Mouse (Mus musculus) hindbrain, embryonic 14.5 days (tissue): ENCODE results near the gene Olfml2a. TPM values are rescaled to one million over a fixed set of nuclear protein-coding genes. Genes with fewer than 3 reads are reported as not detected.

ENCODE experiments used
- ATAC-seq: fragments of 200-750 bp; cut with Nextera tagmentation; 2 replicates; pipeline ENCODE4 v1.8.0; 2017; ENCODE audit warnings: moderate number of reproducible peaks, mild to moderate bottlenecking, moderate TSS enrichment, moderate library complexity; ENCODE audit not compliant: low FRiP score
- DNase-seq: peaks from one replicate; pipeline ENCODE4 v3.0.0-alpha.2; 2015; ENCODE audit warnings: low spot score
- H3K27ac ChIP-seq: fragments of 300-500 bp; sonication (generic); 2 replicates; pipeline ENCODE4 v1.5.1; 2014; ENCODE audit warnings: mild to moderate bottlenecking, moderate library complexity
- H3K27me3 ChIP-seq: fragments of 300-500 bp; sonication (generic); 2 replicates; pipeline ENCODE4 v1.6.1; 2014; ENCODE audit warnings: mild to moderate bottlenecking, low read length, mixed read lengths; ENCODE audit not compliant: control insufficient read depth, insufficient read depth
- H3K36me3 ChIP-seq: fragments of 300-500 bp; sonication (generic); replicated peaks from 2 replicates; pipeline ENCODE4 v1.6.1; 2014; ENCODE audit not compliant: control insufficient read depth, insufficient read depth
- H3K4me1 ChIP-seq: fragments of 300-500 bp; sonication (generic); replicated peaks from 2 replicates; pipeline ENCODE4 v1.6.1; 2014; ENCODE audit warnings: antibody characterized with exemption, low read length, mixed read lengths; ENCODE audit not compliant: control insufficient read depth, insufficient read depth
- H3K4me2 ChIP-seq: fragments of 300-500 bp; sonication (generic); replicated peaks from 2 replicates; pipeline ENCODE4 v1.6.1; 2014; ENCODE audit warnings: mild to moderate bottlenecking, moderate library complexity
- H3K4me3 ChIP-seq: fragments of 300-500 bp; sonication (generic); replicated peaks from 2 replicates; pipeline ENCODE4 v1.5.1; 2014; ENCODE audit warnings: mild to moderate bottlenecking, low read length
- H3K9ac ChIP-seq: fragments of 300-500 bp; sonication (generic); 2 replicates; pipeline ENCODE4 v1.6.1; 2014
- H3K9me3 ChIP-seq: fragments of 300-500 bp; sonication (generic); 2 replicates; pipeline ENCODE4 v1.6.1; 2016; ENCODE audit warnings: low read length; ENCODE audit not compliant: control insufficient read depth
- WGBS: fragments of 180-500 bp; shearing (Covaris S2); extraction: QIAGEN DNeasy Blood & Tissue Kit; methylation state at CpG from one replicate; pipeline ENCODE4 v1.1.7; 2014; 5-methylcytosine and 5-hydroxymethylcytosine counted together
- polyA plus RNA-seq: library from polyadenylated mRNA; unstranded; fragments of >200 nt; fragmentation: Nextera tagmentation; extraction: Ambion mirVana; gene quantifications from 2 replicates; pipeline ENCODE4 v1.2.1, GENCODE M21; 2014

Gene Olfml2a
- polyA plus RNA-seq, 1 experiment from 2014 or later, result 4.6 TPM

- ATAC-seq (0 out of 2 replicates have a peak, but pooled peaks have one; percentile 15), DNase-seq (no peak)
- Histone ChIP-seq H3K27me3 (no peaks in the 10 kb centered on the region), H3K4me1 (no peaks in the 10 kb centered on the region), H3K4me3 (no peak overlapping the region), H3K9ac (no peak overlapping the region), H3K4me2 (no peak overlapping the region), H3K27ac (no peak overlapping the region), H3K9me3 (no peaks in the 10 kb centered on the region), H3K36me3 (no peaks in the 10 kb centered on the region)
- WGBS, result 84% methylated on average over 6 of the region's 6 CpGs
Observed at GRCm38 (mm10) chr2:38987803-38988510, 56.2 kb downstream of the Olfml2a start.

- DNase-seq, result no peak
- WGBS, result 96% methylated on average over 2 of the region's 2 CpGs
- Histone ChIP-seq H3K9ac (no peak overlapping the region), H3K9me3 (no peaks in the 10 kb centered on the region), H3K4me2 (no peak overlapping the region), H3K36me3 (no peaks in the 10 kb centered on the region), H3K27me3 (no peaks in the 10 kb centered on the region), H3K4me1 (no peaks in the 10 kb centered on the region), H3K27ac (no peak overlapping the region), H3K4me3 (no peak overlapping the region)
- no peak for ATAC-seq
Observed at GRCm38 (mm10) chr2:38988929-38989328, 57.2 kb downstream of the Olfml2a start.

GRCm38 (mm10) chr2:38992004-38992403 lies 60.2 kb downstream of the Olfml2a start:
- ATAC-seq, result no peak
- Histone ChIP-seq H3K4me2 (no peak overlapping the region), H3K9ac (no peak overlapping the region), H3K36me3 (no peaks in the 10 kb centered on the region), H3K4me3 (no peak overlapping the region), H3K27ac (no peak overlapping the region), H3K9me3 (no peaks in the 10 kb centered on the region), H3K27me3 (no peaks in the 10 kb centered on the region), H3K4me1 (no peaks in the 10 kb centered on the region)
- no peak for DNase-seq
- WGBS, result 79% methylated on average over 4 of the region's 4 CpGs

- Histone ChIP-seq H3K27me3 (no peaks in the 10 kb centered on the region), H3K4me3 (no peak overlapping the region), H3K4me1 (0 out of 2 replicates have a peak, but pooled peaks cover 1% of the 10 kb centered on the region), H3K9ac (0 out of 2 replicates have a peak overlapping the region, but pooled peaks have one; percentile 11), H3K27ac (no peak overlapping the region), H3K36me3 (no peaks in the 10 kb centered on the region), H3K4me2 (no peak overlapping the region), H3K9me3 (no peaks in the 10 kb centered on the region)
- no peak for DNase-seq
- no peak for ATAC-seq
- WGBS, result 49% methylated on average over 4 of the region's 4 CpGs
Observed at GRCm38 (mm10) chr2:38992452-38992851, 60.7 kb downstream of the Olfml2a start.

GRCm38 (mm10) chr2:38997386-38998374 lies 65.9 kb downstream of the Olfml2a start, which contains the start of gene Wdr38:
Gene Wdr38, plus strand, starts transcription at chr2:38997476.
- 19% methylated on average over 33 of the region's 33 CpGs for WGBS
- Histone ChIP-seq H3K9me3 (no peaks in the 10 kb centered on the region), H3K9ac (peak within 1 kb of the TSS; percentile 41; the same call in 1 of the 2 replicates), H3K27ac (no peak within 1 kb of the TSS), H3K4me2 (peak within 1 kb of the TSS; percentile 45), H3K4me3 (peak within 1 kb of the TSS; percentile 18), H3K4me1 (0 out of 2 replicates have a peak, but pooled peaks cover 4% of the 10 kb centered on the region), H3K36me3 (peaks cover 33% of the 10 kb centered on the region), H3K27me3 (no peaks in the 10 kb centered on the region)
- DNase-seq (peak; percentile 91), ATAC-seq (peak; percentile 92)

GRCm38 (mm10) chr2:38999381-38999780 lies 67.6 kb downstream of the Olfml2a start:
- Histone ChIP-seq H3K4me1 (peaks cover 19% of the 10 kb centered on the region), H3K36me3 (peaks cover 43% of the 10 kb centered on the region), H3K27me3 (no peaks in the 10 kb centered on the region), H3K4me2 (no peak overlapping the region), H3K4me3 (no peak overlapping the region), H3K9me3 (no peaks in the 10 kb centered on the region), H3K27ac (no peak overlapping the region), H3K9ac (no peak overlapping the region)
- 67% methylated on average over 4 of the region's 4 CpGs for WGBS
- ATAC-seq (no peak), DNase-seq (no peak)

- ATAC-seq, result no peak
Observed at GRCm38 (mm10) chr2:38999910-39000586, 68.3 kb downstream of the Olfml2a start.

GRCm38 (mm10) chr2:39000587-39000919 lies 68.8 kb downstream of the Olfml2a start:
- H3K4me1 ChIP-seq, result peaks cover 20% of the 10 kb centered on the region
- no peaks in the 10 kb centered on the region for H3K27me3 ChIP-seq
- H3K4me3 ChIP-seq, result no peak overlapping the region
- no peak overlapping the region for H3K4me2 ChIP-seq
- H3K36me3 ChIP-seq, result peaks cover 43% of the 10 kb centered on the region
- H3K9me3 ChIP-seq, result no peaks in the 10 kb centered on the region
- no peak overlapping the region for H3K27ac ChIP-seq
- no peak for ATAC-seq
- no peak overlapping the region for H3K9ac ChIP-seq
- DNase-seq, result no peak
- WGBS, result 91% methylated on average over 4 of the region's 4 CpGs

More at GRCm38 (mm10) chr2:38999910-39000586, 68.3 kb downstream of the Olfml2a start:
- Histone ChIP-seq H3K9ac (no peak overlapping the region), H3K4me1 (peaks cover 19% of the 10 kb centered on the region), H3K27ac (no peak overlapping the region), H3K36me3 (peaks cover 43% of the 10 kb centered on the region), H3K4me2 (no peak overlapping the region), H3K27me3 (no peaks in the 10 kb centered on the region), H3K4me3 (no peak overlapping the region), H3K9me3 (no peaks in the 10 kb centered on the region)
- no peak for DNase-seq
- WGBS, result 69% methylated on average over 8 of the region's 8 CpGs

GRCm38 (mm10) chr2:39001866-39002265 lies 70.1 kb downstream of the Olfml2a start:
- DNase-seq (no peak), ATAC-seq (no peak)
- Histone ChIP-seq H3K9me3 (no peaks in the 10 kb centered on the region), H3K4me2 (no peak overlapping the region), H3K27me3 (no peaks in the 10 kb centered on the region), H3K36me3 (peaks cover 43% of the 10 kb centered on the region), H3K27ac (no peak overlapping the region), H3K4me3 (no peak overlapping the region), H3K9ac (no peak overlapping the region), H3K4me1 (peaks cover 30% of the 10 kb centered on the region)
- 83% methylated on average over 3 of the region's 3 CpGs for WGBS
